Mouse (Mus musculus) adrenal gland, adult 18-20 months (tissue): ENCODE data around the gene Kri1. TPM values are rescaled to one million over a fixed set of nuclear protein-coding genes. Genes with fewer than 3 reads are reported as not detected.
"Not testable (repeated sequence)": the region's sequence is repeated elsewhere in the genome, so short reads cannot be mapped to it uniquely, and the experiment has no call there.

Source experiments
- DNase-seq, 2 experiments: peaks; one replicate each; pipeline ENCODE4 v3.0.0; 2021 to 2022; ENCODE audit warnings: low spot score in 2 of 2
- total RNA-seq, 2 experiments: library from RNA; stranded (reverse); gene quantifications; 1 replicate in 1 of 2; 2 replicates in 1 of 2; pipeline ENCODE4 v1.2.3; 2021

Kri1 gene
- total RNA-seq, 2 experiments from 2014 or later, result 31.1 to 34.9 TPM

DNA sequence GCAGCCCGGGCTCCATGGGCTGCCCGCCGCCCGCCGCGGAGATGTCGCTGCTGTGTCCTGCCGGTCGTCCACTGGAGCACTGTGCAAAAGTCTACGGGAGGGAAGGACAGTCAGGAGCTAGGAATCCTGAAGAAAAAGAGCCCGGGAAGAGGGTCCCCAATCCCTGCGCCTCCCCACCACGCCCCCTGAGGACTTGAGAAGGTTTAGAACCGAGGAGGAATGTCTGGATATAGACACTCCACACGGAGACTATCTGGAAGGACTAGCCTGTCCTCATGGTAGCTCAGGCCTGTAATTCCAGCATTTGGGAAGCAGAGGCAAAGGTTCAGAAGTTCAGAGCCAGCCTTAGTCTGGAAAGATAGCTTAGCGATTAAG, 42.7 kb downstream of the Kri1 start:
- DNase-seq, result no peak

DNA sequence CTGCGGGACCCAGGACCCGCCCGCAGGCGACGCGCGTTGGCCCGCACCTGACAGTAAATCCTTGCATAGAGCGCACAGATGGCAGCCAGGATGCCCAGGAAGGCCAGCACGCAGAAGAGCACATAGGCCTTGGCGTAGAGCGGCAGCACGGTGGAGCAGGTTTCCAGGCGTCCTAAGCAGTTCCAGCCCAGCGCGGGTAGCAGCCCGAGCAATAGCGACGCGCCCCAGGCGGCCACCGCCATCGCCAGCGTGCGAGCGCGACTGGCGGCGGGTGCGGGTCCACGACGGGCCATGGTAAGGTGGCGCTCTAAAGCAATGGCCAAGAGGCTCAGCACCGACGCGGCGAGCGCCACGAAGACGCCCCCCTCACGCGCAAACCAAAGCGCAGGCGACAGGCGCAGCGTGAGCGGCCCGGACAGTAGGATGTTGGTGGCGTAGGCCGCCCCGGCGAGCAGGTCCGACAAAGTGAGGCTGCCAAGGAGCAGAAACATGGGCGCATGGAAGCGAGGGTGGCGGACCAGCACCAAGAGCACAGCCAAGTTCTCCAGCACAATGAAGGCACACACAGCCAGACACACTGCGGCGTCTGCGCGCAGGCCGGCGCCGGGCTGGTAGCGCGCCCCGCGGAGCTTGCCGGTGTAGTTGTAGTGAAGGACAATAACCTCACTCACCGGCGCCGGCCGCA, 43.2 kb downstream of the Kri1 start:
- DNase-seq, result no peak

DNA sequence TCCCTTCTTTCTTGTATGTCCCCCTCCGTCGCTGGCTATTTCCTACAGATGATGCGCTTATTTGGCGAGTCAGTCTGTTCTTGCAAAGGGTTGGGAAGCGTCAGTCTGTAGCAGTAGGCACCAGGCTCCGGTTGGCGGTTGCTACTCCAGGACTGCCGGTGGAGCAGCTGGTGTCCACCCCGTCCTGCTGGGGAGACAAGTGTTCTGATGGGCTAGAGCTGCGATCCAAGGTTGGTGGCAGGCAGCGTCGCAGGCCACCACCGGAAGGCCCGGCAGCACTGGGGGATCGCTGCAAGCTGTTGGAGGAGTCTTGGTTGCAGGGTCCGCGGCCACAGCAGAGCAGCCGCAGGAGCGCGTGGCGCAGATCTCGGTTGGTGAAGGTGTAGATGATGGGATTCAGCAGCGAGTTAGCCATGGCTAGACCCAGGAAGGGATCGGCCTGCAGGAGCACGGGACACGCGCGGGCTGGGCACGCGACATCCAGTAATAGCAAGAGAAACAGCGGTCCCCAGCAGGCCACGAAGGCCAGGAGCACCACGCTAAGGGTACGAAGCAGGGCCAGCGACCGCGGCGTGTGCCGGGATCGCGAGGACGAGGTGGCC, 43.8 kb downstream of the Kri1 start:
- DNase-seq, result no peak

DNA sequence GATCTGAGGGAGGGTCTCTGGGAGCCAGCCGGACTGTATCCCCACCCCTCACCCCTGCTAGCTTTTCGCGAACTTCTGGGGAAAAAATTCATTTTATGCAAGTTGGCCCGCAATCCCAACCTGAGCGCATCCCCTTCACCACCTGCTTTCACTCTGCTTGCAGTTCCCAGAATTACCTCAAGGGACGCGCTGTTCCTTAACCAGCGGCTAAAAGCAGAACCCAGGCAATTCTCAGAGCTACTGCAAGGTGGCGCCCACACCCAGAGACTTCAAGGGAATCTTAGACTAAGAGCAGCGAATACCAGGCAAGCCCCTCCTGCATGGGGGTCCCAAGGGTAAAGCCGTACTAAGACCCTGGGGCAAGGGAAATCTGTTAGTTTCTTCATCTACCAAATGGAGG, 46.4 kb downstream of the Kri1 start:
- peak; percentile 64 to 67 for DNase-seq

DNA sequence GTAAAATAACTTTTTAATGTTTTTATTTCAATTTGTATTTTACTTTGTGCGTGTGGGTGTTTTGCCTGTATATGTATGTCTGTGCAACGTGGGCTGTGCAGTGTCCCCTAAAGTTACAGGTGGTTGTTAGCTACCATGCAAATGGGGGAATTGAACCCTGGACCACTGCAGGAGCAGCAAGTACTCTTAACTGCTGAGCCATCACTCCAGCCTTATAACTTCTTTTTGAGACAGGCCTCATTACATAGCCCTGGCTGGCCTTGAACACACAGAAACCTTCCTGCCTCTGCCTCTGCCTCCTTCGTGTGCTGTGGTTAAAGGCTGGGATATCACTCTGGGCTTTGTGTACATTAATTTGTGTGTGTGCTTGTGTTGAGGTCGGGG, 48.3 kb downstream of the Kri1 start:
- no peak for DNase-seq

DNA sequence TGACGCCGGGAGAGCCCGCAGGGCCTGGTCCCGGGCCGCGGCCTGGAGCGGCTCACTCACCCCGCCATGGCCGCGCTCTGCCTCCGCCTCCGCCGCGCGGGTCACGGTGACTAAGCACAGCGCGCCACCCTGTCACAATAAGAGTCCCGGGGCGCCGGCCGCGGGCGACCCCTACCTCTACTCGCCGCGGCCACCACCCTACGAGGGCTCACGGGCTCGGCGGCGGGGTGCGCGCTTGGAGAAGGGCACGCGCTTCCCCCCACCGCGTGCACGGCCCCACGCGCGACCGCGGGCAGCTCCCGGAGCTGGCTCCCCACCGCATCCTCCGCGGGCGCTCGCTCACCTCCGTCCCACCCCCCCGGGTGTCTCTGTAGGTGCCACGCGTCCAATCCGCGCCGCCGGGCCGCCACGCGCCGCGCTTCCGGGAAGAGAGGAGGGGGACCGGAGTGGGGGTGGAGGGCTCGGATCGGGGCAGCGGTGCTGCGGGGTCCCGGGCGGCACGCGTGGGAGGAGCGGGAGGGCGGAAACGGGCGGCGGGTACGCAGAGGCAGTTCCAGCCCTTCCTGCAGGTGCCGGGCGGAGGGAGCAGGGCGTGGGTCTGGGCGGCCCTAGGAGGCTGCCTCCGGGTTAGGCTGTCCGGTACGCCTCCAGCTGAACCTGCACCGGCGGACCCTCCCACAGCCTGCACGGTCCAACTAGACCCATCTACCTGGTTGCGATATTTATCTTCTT, 48.9 kb downstream of the Kri1 start, which contains the start of gene Keap1:
Gene Keap1 (minus strand): TSS at position 629 of the 732 bp plus-strand sequence.
- DNase-seq, result peak; percentile 88

DNA sequence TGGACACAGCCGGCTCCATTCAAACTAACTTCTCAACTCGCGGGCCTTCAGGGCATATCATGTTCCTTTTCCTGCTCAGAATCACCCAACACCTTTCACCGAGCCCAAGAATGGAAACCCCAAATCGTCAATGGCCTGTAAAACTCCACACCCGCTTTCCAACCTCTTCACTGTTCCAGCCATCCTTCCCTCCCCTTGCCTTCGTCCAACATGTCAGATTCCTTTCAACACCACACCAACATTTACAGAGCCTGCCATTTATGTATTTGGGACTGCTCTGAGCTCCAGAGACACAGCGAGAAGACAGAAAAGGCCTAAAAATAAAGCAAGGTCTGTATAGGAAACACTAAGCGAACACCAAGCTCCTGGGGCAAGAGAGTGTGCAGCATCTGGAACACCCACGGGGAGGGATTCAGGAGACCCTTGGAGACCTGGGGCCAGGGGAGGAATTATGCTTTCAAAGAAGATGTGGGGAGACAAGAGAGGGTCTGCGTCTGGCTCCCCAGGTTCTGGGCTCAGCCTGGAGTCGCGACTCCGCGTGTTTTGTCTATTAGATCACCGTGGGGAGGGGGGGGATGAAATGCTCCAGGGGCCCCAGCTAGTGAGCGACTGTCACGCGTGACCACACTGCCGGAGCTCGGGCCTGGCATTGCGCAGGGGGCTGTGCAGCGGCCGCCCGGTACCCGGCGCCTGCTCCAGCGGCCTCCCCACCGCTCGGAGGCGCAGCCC, 49.6 kb downstream of the Kri1 start:
- peak in 1 of 2 experiments; percentile 14 for DNase-seq

DNA sequence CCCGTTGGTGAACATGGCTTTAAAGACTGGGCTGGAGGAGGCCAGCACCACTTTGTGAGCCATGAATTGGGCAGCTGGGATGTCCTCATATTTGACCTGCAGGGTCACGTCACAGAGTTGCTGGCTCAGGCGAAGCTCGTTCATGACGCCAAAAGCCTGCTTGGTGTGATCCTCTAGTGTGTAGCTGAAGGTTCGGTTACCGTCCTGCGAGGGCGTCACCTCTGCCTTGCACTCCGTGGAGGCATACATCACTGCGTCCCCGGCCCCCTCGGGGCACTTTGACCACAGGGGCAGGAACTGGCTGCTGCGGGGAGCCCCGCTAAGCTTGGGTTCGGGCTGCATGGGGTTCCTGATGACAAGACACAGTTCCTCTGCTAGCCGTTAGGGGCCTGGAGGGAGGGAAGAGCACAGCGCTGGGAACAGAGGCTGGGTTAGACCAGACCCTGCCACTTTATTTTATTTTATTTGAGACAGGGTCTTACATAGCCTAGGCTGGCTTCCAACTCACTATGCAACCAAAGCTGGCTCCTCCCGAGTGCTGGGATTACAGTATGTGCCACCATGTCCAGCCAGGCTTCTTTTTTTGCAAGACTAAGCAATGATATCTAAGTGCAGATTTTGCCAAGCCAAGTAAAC, 50.3 kb downstream of the Kri1 start:
- peak in 1 of 2 experiments; percentile 27 for DNase-seq

DNA sequence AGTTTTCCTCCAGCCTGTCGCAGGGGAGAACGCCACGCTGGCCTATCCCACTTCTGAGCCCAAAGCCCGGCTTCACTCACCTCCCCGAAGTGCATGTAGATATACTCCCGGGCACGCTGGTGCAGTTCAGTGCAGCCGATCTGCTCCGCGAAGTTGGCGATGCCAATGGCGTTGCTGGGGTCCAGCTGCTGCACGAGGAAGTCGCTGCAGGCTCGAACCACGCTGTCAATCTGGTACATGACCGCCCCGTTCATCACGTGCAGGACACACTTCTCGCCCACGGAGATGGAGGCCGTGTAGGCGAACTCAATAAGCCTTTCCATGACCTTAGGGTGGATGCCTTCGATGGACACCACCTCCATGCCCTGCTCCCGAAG, 50.8 kb downstream of the Kri1 start:
- no peak for DNase-seq

DNA sequence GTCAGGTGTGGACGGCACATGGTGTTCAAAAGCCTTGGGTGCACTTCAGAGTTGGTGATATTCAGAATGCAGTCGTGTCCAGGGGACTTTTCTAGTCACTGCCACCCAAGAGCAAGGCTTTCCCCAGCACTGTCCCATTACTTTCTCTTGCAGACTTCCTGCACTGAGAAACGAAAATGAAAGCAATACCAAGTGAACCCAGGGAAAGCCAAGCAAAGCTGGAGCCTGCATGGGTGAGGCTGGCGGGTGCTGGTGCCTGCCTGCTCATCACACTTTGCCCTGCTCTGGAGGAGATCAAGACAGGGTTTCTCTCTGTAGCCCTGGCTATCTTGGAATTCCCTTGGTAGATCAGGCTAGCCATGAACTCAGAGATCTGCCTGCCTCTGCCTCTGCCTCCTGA, 52.4 kb downstream of the Kri1 start:
- DNase-seq, result no peak

DNA sequence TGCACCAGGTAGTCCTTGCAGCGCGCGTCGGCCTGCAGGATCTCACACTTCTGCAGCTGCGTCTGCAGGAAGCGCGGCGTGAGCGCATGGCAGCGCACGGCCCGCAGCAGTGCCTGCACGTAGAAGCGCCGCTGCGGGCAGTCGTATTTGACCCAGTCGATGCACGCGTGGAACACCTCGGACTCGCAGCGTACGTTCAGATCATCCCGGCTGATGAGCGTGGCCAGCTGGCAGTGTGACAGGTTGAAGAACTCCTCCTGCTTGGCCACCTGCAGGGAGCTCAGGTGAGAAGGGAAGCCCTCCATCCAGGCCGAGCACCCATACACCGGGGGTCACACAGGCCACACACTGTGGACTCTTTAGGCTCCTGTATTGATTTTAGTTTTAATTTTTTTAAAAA, 54.0 kb downstream of the Kri1 start:
- DNase-seq, result no peak

DNA sequence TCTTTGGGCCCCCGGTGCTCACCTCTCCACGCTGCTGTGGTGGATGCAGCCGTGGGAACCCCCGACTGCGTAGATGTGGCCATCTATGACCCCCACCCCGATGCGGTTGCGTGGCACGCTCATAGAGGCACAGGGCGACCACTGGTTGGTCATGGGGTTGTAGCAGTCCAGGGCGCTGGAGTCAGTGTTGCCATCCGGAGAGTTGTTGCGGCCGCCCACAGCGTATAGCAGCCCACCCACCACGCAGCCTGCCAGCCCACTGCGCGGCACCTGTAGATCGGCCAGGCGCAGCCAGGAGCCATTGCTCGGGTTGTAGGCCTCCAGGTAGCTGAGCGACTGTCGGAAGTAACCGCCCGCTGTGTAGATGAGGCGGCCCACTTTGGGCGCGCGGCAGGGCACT, 54.4 kb downstream of the Kri1 start:
- no peak for DNase-seq

DNA sequence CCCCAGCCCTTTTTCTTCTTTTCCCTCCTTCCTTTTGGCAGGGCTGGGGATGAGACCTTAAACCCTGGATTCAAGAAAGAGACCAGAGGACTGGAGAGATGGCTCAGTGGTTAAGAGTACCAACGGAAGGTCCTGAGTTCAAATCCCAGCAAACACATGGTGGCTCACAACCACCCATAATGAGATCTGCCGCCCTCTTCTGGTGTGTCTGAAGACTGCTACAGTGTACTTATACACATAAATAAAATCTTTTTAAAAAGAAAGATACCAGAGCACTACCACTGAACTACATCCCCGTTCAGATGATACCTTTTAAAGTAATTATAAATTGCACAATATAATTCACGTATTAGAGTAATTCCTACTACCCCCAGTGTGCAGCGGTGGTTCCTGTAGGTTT, 54.9 kb downstream of the Kri1 start:
- no peak for DNase-seq

DNA sequence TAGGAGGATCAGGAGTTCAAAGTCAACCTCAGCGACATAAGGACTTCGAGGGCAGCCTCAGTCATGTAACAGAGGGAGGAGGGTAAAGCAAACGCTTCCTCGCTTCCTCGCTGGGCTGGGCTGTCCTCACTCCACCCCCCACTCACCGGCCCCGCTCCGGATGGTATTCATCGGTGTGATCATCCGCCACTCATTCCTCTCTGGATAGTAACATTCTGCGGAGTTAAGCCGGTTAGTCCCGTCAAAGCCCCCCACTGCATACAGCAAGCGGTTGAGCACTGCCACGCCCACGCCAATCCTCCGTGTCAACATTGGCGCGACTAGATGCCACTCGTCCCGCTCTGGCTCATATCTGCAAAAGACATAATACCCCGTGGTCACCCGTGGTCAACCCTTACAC, 56.2 kb downstream of the Kri1 start:
- DNase-seq, result no peak

DNA sequence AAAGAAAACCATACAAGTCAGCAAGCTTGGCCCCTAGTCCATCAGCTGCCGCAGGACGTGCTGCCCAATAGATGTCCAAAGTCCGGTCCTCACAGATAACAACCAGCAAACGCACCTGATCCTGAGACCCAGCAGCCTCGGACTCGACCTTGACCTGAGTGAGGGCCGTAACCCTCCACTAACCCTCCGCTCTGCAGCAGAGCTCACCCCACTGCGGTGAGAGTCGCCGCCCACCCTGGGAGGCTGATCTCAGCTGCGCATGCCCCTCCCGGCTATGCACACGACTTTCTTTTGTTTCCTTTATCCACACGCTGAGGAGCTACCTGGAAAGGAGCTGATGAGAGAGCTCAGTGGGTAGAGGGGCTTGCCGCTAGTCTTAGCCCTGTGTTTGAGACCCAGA, 60.4 kb downstream of the Kri1 start:
- no peak for DNase-seq

DNA sequence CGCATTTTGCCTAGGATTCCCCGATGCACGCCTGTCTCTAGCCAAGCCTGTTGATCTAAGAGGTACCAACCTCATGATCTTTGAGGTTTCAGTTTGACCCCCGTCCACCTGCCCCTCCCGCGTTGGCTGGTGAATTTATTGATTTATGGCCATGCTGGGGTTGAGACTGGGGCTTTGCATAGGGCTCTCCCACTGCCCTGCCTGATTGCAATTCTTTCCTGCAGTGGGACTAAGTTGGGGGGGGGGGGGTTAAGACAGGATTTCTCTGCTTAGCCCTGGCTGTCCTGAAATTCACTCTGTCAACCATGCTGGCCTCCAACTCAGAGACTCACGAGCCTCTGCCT, 62.4 kb downstream of the Kri1 start:
- no peak for DNase-seq

DNA sequence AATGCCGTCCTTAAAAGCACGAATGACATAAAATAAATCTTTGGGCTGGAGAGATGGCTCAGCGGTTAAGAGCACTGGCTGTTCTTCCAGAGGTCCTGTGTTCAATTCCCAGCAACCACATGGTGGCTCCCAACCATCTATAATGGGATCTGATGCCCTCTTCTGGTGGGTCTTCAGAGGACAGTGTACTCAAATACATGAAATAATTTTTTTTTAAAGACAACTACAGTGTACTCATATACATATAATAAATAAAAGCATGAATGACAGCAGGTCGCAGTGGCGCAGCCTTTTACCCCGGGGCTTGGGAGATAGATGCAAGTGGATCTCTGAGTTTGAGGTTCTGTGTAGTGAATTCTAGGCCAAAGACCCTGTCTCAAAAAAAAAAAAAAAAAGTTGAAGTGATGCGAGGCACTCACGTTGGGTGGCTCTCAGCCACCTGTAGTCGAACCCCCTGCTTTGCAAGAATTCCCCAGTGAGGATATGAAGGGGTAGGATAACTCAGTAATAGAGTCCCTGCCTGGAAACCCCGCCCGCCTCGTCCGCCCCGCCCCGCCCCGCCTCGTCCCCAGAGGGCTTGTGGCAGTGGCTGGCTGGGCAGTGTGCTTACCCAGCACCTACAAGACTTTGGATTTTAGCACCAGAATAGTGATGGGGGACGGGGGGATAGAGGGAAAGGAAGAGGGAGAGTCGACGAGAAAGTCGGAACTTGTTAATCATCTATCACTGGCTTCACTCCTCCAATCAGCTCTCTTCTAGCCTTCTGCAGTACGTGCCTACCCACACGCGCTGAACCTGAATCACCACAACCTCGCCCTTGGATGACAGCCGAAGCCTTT, 63.0 kb downstream of the Kri1 start:
- DNase-seq, result peak in 1 of 2 experiments; percentile 61

DNA sequence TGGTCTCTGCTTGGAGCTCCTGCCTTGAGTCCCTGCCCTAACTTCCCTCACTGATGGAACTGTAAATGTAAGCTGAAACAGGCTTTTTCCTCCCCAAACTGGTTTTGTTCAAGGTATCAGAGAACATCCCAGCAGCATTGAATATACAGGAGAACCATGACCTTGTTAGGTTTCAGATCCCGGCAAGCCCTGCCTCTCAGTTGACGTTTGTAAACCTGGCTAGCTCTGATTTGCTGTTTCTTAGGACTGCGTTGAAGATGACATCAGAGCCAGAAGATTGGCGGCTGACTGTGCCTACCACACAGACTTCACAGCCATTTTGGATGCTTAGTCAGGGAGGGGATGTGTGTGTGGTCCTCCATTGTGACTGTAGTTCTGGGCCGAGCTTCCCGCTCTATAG, 63.9 kb downstream of the Kri1 start:
- no peak for DNase-seq

DNA sequence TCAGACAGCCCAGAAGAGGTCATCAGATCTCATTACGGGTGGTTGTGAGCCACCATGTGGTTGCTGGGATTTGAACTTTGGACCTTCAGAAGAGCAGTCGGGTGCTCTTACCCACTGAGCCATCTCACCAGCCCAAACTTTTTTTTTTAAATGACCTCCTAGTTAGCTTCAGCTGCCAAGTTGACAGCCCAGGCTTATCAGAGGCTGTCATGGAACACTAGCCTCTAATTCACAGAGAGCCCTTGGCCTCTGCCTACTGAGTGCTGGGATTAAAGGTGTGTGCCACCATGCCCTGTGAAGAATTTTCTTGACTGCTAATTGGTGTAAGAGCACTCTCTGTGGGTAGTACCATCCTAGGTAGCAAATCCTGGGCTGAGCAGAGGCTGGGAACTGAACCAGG, 64.3 kb downstream of the Kri1 start:
- not testable (repeated sequence) for DNase-seq
